Mouse (Mus musculus) cerebellum, adult 2 months (tissue): ENCODE measurements at regions not wholly inside any gene's neighbourhood (a gene's known extent, or its start where the extent isn't known, plus 50 kb on each side); places are given as distances from the start of the nearest gene placed in this dataset.

Experiments used
- DNase-seq, 2 experiments: peaks; one replicate each; pipeline ENCODE4 v3.0.0; 2021
- H3K27ac ChIP-seq: fragments of 200-500 bp; 2 replicates; pipeline ENCODE4 v1.5.1; 2012; ENCODE audit warnings: low read length, control low read depth, inconsistent platforms; ENCODE audit not compliant: insufficient read depth
- H3K27me3 ChIP-seq: fragments of 200-500 bp; 2 replicates; pipeline ENCODE4 v1.6.1; 2012; ENCODE audit warnings: inconsistent platforms, mild to moderate bottlenecking, low read length, moderate library complexity; ENCODE audit not compliant: control insufficient read depth, insufficient read depth
- H3K4me1 ChIP-seq: fragments of 200-500 bp; 2 replicates; pipeline ENCODE4 v1.6.1; 2011; ENCODE audit warnings: low read length; ENCODE audit not compliant: control insufficient read depth, insufficient read depth
- H3K4me3 ChIP-seq: fragments of 200-500 bp; replicated peaks from 2 replicates; pipeline ENCODE3; 2011; ENCODE audit warnings: mild to moderate bottlenecking, low read depth, low read length, control low read depth; ENCODE audit not compliant: insufficient read depth
- CTCF ChIP-seq: fragments of 200-500 bp; IDR thresholded peaks from 2 replicates; pipeline ENCODE4 v1.5.1; 2011; ENCODE audit warnings: low read depth, mild to moderate bottlenecking, control low read depth, low read length, moderate library complexity, borderline replicate concordance; ENCODE audit not compliant: insufficient read depth
- POLR2A ChIP-seq: fragments of 200-500 bp; IDR thresholded peaks from 2 replicates; pipeline ENCODE4 v1.6.1; 2011; ENCODE audit warnings: low read length, control low read depth, borderline replicate concordance; ENCODE audit not compliant: insufficient read depth
- WGBS: fragments of 180-500 bp; shearing (Covaris S2); methylation state at CpG from one replicate; pipeline ENCODE4 v1.1.7; 2018; 5-methylcytosine and 5-hydroxymethylcytosine counted together

- H3K4me3 ChIP-seq = no peak overlapping the region
- 75% methylated on average over 6 of the region's 6 CpGs for WGBS
- no peaks in the 10 kb centered on the region for H3K4me1 ChIP-seq
- no peaks in the 10 kb centered on the region for H3K27me3 ChIP-seq
- TF ChIP-seq CTCF = no peak
- no peak for TF ChIP-seq POLR2A
- H3K27ac ChIP-seq = no peak overlapping the region
- no peak for DNase-seq
These were observed 565.2 kb downstream of the Tmem132b start for GRCm38 (mm10) chr5:126096616-126097261.

- TF ChIP-seq CTCF (no peak), POLR2A (no peak)
- DNase-seq = no peak
- no peak overlapping the region for H3K27ac ChIP-seq
- H3K4me3 ChIP-seq = no peak overlapping the region
- H3K4me1 ChIP-seq = no peaks in the 10 kb centered on the region
- no peaks in the 10 kb centered on the region for H3K27me3 ChIP-seq
These were observed 565.7 kb downstream of the Tmem132b start for GRCm38 (mm10) chr5:126097262-126097628.

- DNase-seq = no peak
- Histone ChIP-seq H3K27ac (no peak overlapping the region), H3K4me3 (no peak overlapping the region), H3K27me3 (no peaks in the 10 kb centered on the region), H3K4me1 (no peaks in the 10 kb centered on the region)
- TF ChIP-seq CTCF = no peak
- TF ChIP-seq POLR2A = no peak
- 91% methylated on average over 7 of the region's 7 CpGs for WGBS
These were observed 566.9 kb downstream of the Tmem132b start for GRCm38 (mm10) chr5:126098433-126098832.

GRCm38 (mm10) chr5:126099931-126100330, 568.4 kb downstream of the Tmem132b start:
- no peak overlapping the region for H3K27ac ChIP-seq
- TF ChIP-seq CTCF (no peak), POLR2A (no peak)
- 28% methylated on average over 8 of the region's 8 CpGs for WGBS
- no peak for DNase-seq
- H3K27me3 ChIP-seq = no peaks in the 10 kb centered on the region
- no peak overlapping the region for H3K4me3 ChIP-seq
- no peaks in the 10 kb centered on the region for H3K4me1 ChIP-seq

GRCm38 (mm10) chr5:126104464-126104863, 572.9 kb downstream of the Tmem132b start:
- 82% methylated on average over 5 of the region's 5 CpGs for WGBS

GRCm38 (mm10) chr5:126104883-126105282, 573.3 kb downstream of the Tmem132b start:
- Histone ChIP-seq H3K27me3 (no peaks in the 10 kb centered on the region), H3K27ac (no peak overlapping the region), H3K4me3 (no peak overlapping the region), H3K4me1 (no peaks in the 10 kb centered on the region)
- TF ChIP-seq CTCF (no peak), POLR2A (no peak)
- no peak for DNase-seq
- WGBS = 87% methylated on average over 1 of the region's 1 CpGs

More at GRCm38 (mm10) chr5:126104464-126104863, 572.9 kb downstream of the Tmem132b start:
- Histone ChIP-seq H3K4me3 (no peak overlapping the region), H3K27me3 (no peaks in the 10 kb centered on the region), H3K4me1 (no peaks in the 10 kb centered on the region), H3K27ac (no peak overlapping the region)
- no peak for DNase-seq
- TF ChIP-seq POLR2A (no peak), CTCF (no peak)

GRCm38 (mm10) chr5:126105446-126105845, 573.9 kb downstream of the Tmem132b start:
- TF ChIP-seq POLR2A = no peak
- TF ChIP-seq CTCF = no peak
- Histone ChIP-seq H3K27ac (no peak overlapping the region), H3K4me1 (no peaks in the 10 kb centered on the region), H3K27me3 (no peaks in the 10 kb centered on the region), H3K4me3 (no peak overlapping the region)
- WGBS = 100% methylated on average over 1 of the region's 1 CpGs
- no peak for DNase-seq

GRCm38 (mm10) chr5:126107020-126107419, 575.4 kb downstream of the Tmem132b start:
- 81% methylated on average over 5 of the region's 5 CpGs for WGBS
- TF ChIP-seq POLR2A (no peak), CTCF (no peak)
- no peaks in the 10 kb centered on the region for H3K27me3 ChIP-seq
- DNase-seq = no peak
- H3K27ac ChIP-seq = no peak overlapping the region
- no peaks in the 10 kb centered on the region for H3K4me1 ChIP-seq
- no peak overlapping the region for H3K4me3 ChIP-seq
